ENCODE assay signal across 14 mouse cellular contexts in genomic region chr14:25796619-25797018, GRCm38 (mm10). TPM values are rescaled to one million over a fixed set of nuclear protein-coding genes. Genes with fewer than 3 reads are reported as not detected.
DNase-seq lines count a peak whose midpoint lies in the region; ATAC-seq and TF ChIP-seq lines count a peak whose summit lies in the region.
"Had no signal": no experiment of that assay in that cellular context is flagged by ENCODE, and none has a peak within 500 bp of the region (broad histone marks: within the 10 kb centered on the region; RNA-seq: fewer than 3 reads in every experiment).

No protein-coding gene starts in this region.

- no peak for TF ChIP-seq CTCF in midbrain, postnatal 0 days (IDR thresholded peaks at IDR 0.05)

- 72% methylated on average over 7 of the region's 7 CpGs for WGBS in forebrain, embryonic 10.5 days
- WGBS in forebrain, embryonic 16.5 days: 81% methylated on average over 7 of the region's 7 CpGs
- 77% methylated on average over 7 of the region's 7 CpGs for WGBS in midbrain, embryonic 10.5 days
- 84% methylated on average over 7 of the region's 7 CpGs for WGBS in midbrain, postnatal 0 days

- intact Hi-C loops in heart, postnatal 14 days (cut with DNase I): loop anchor here (10.0 kb wide), 1 partner anchor 52 kb away; no protein-coding TSS in a partner anchor

- H3K4me3 ChIP-seq in forebrain, embryonic 10.5 days: no peak overlapping the region
- no peak overlapping the region for H3K4me3 ChIP-seq in forebrain, embryonic 16.5 days (replicated peaks; ENCODE audit: low read length)
- no peak overlapping the region for H3K4me3 ChIP-seq in midbrain, embryonic 10.5 days
- no peak overlapping the region for H3K4me3 ChIP-seq in midbrain, postnatal 0 days (ENCODE audit: low read depth, low read length)
- H3K4me3 ChIP-seq: heart, embryonic 15.5 days; midbrain, embryonic 15.5 days had no signal

- no peak overlapping the region for H3K4me2 ChIP-seq in forebrain, embryonic 16.5 days (ENCODE audit: low read length)
- H3K4me2 ChIP-seq in midbrain, postnatal 0 days (ENCODE audit: low read depth, low read length, poor library complexity, severe bottlenecking): no peak overlapping the region
- H3K4me2 ChIP-seq: heart, embryonic 15.5 days; midbrain, embryonic 15.5 days had no signal

- no peak for DNase-seq in forebrain, embryonic 10.5 days (ENCODE audit: extremely low spot score, low spot score)
- DNase-seq in midbrain, embryonic 10.5 days (ENCODE audit: low spot score): no peak
- no peak for DNase-seq in midbrain, postnatal 0 days (ENCODE audit: low spot score)
- peak; percentile 29 for DNase-seq in gastrocnemius, postnatal 10 days
- DNase-seq in layer of hippocampus, adult 9-11 months: no peak
- no peak for DNase-seq in urinary bladder, postnatal 4 days (ENCODE audit: low spot score in 2 of 2)
- DNase-seq in heart, postnatal 14 days: no peak
- DNase-seq: cerebellum, adult 8-10 months; lung, adult 2 months; right cerebral cortex, postnatal 14 days had no signal

- peak overlapping the region; percentile 64 for H3K27ac ChIP-seq in forebrain, embryonic 10.5 days
- no peak overlapping the region for H3K27ac ChIP-seq in forebrain, embryonic 16.5 days (ENCODE audit: low read length)
- H3K27ac ChIP-seq in midbrain, embryonic 10.5 days (replicated peaks): peak overlapping the region; percentile 38; the same call in 1 of the 2 replicates
- H3K27ac ChIP-seq in midbrain, postnatal 0 days (ENCODE audit: low read depth, low read length): no peak overlapping the region
- H3K27ac ChIP-seq: heart, embryonic 15.5 days; midbrain, embryonic 15.5 days had no signal

- no peaks in the 10 kb centered on the region for H3K36me3 ChIP-seq in forebrain, embryonic 10.5 days (replicated peaks)
- H3K36me3 ChIP-seq in forebrain, embryonic 16.5 days (ENCODE audit: control insufficient read depth, insufficient read depth): no peaks in the 10 kb centered on the region
- H3K36me3 ChIP-seq in midbrain, embryonic 10.5 days: no peaks in the 10 kb centered on the region
- H3K36me3 ChIP-seq in midbrain, postnatal 0 days (ENCODE audit: insufficient read depth, low read length): no peaks in the 10 kb centered on the region
- H3K36me3 ChIP-seq: heart, embryonic 15.5 days; midbrain, embryonic 15.5 days had no signal

- peaks cover 23% of the 10 kb centered on the region for H3K4me1 ChIP-seq in forebrain, embryonic 10.5 days
- peaks cover 3% of the 10 kb centered on the region; the same call in 1 of the 2 replicates for H3K4me1 ChIP-seq in forebrain, embryonic 16.5 days (replicated peaks; ENCODE audit: control insufficient read depth, insufficient read depth, low read length)
- peaks cover 17% of the 10 kb centered on the region for H3K4me1 ChIP-seq in midbrain, embryonic 10.5 days
- H3K4me1 ChIP-seq in midbrain, postnatal 0 days (ENCODE audit: insufficient read depth, low read length): no peaks in the 10 kb centered on the region
- H3K4me1 ChIP-seq: midbrain, embryonic 15.5 days had no signal

- no peaks in the 10 kb centered on the region for H3K9me3 ChIP-seq in forebrain, embryonic 10.5 days
- H3K9me3 ChIP-seq in forebrain, embryonic 16.5 days (ENCODE audit: control insufficient read depth, low read length): no peaks in the 10 kb centered on the region
- H3K9me3 ChIP-seq in midbrain, embryonic 10.5 days (replicated peaks): 0 out of 2 replicates have a peak, but pooled peaks cover 3% of the 10 kb centered on the region
- no peaks in the 10 kb centered on the region for H3K9me3 ChIP-seq in midbrain, postnatal 0 days (ENCODE audit: low read length)
- H3K9me3 ChIP-seq: heart, embryonic 15.5 days; midbrain, embryonic 15.5 days had no signal

- peaks cover 12% of the 10 kb centered on the region for H3K27me3 ChIP-seq in forebrain, embryonic 10.5 days (ENCODE audit: poor library complexity, severe bottlenecking)
- no peaks in the 10 kb centered on the region for H3K27me3 ChIP-seq in forebrain, embryonic 16.5 days (replicated peaks; ENCODE audit: control insufficient read depth, insufficient read depth, low read length)
- H3K27me3 ChIP-seq in midbrain, embryonic 10.5 days (ENCODE audit: low read depth, poor library complexity, severe bottlenecking): peaks cover 12% of the 10 kb centered on the region
- H3K27me3 ChIP-seq in midbrain, postnatal 0 days (ENCODE audit: insufficient read depth, low read length): no peaks in the 10 kb centered on the region
- H3K27me3 ChIP-seq: heart, embryonic 15.5 days had no signal

- ATAC-seq in forebrain, embryonic 16.5 days: no peak
- no peak for ATAC-seq in midbrain, postnatal 0 days (ENCODE audit: low FRiP score)
- ATAC-seq: inflammation-experienced regulatory T-cells, adult 6 months; midbrain, embryonic 15.5 days had no signal

- no peak overlapping the region for H3K9ac ChIP-seq in forebrain, embryonic 16.5 days (replicated peaks; ENCODE audit: low read depth, low read length)
- no peak overlapping the region for H3K9ac ChIP-seq in midbrain, postnatal 0 days (replicated peaks; ENCODE audit: low read length, poor library complexity, severe bottlenecking)
- H3K9ac ChIP-seq: heart, embryonic 15.5 days; midbrain, embryonic 15.5 days had no signal

RNA-seq across cellular contexts. Expression of gene Zcchc24, which starts 27.8 kb away (rescaled TPM):
- polyA plus RNA-seq in forebrain, embryonic 10.5 days (2016; fragmentation: Nextera tagmentation; extraction: Ambion mirVana): 8.1 TPM in 2 replicates
- polyA plus RNA-seq in forebrain, embryonic 16.5 days (2015; fragmentation: Nextera tagmentation; extraction: Ambion mirVana): 10.4 and 13.7 TPM in 2 replicates
- polyA plus RNA-seq in midbrain, embryonic 10.5 days (2016; fragmentation: Nextera tagmentation; extraction: Ambion mirVana): 6.4 and 9.9 TPM in 2 replicates
- total RNA-seq in midbrain, postnatal 0 days (2014; rRNA removed): 28.3 and 34.3 TPM in 2 replicates
- polyA plus RNA-seq in midbrain, postnatal 0 days (2015; fragmentation: Nextera tagmentation; extraction: Ambion mirVana): 13.9 and 15.3 TPM in 2 replicates
- 10 to 100 TPM; 65.9 to 66.6 TPM for total RNA-seq in gastrocnemius, postnatal 10 days (2021)
- total RNA-seq in heart, postnatal 14 days (2021): 10 to 100 TPM; 47.6 to 48.3 TPM

RNA-seq across cellular contexts. Expression of gene Anxa11, which starts 45.3 kb away (rescaled TPM):
- 3.5 and 4.1 TPM in 2 replicates for polyA plus RNA-seq in forebrain, embryonic 10.5 days (2016; fragmentation: Nextera tagmentation; extraction: Ambion mirVana)
- polyA plus RNA-seq in forebrain, embryonic 16.5 days (2015; fragmentation: Nextera tagmentation; extraction: Ambion mirVana): 2.0 and 2.6 TPM in 2 replicates
- 3.3 and 3.9 TPM in 2 replicates for polyA plus RNA-seq in midbrain, embryonic 10.5 days (2016; fragmentation: Nextera tagmentation; extraction: Ambion mirVana)
- 2.7 and 3.0 TPM in 2 replicates for total RNA-seq in midbrain, postnatal 0 days (2014; rRNA removed)
- 3.3 TPM in 2 replicates for polyA plus RNA-seq in midbrain, postnatal 0 days (2015; fragmentation: Nextera tagmentation; extraction: Ambion mirVana)
- 10 to 100 TPM; 95.6 to 97.7 TPM for total RNA-seq in gastrocnemius, postnatal 10 days (2021)
- 10 to 100 TPM; 69.9 to 78.1 TPM for total RNA-seq in heart, postnatal 14 days (2021)

Comparison
In these comparisons a context has a peak if more than half of its experiments do, and no peak if none do; other contexts are left out.
1. H3K27ac ChIP-seq: peak in forebrain, embryonic 10.5 days (single experiment) and midbrain, embryonic 10.5 days (single experiment); none in forebrain, embryonic 16.5 days (single experiment) and midbrain, postnatal 0 days (single experiment).